Mouse (Mus musculus) thymus, postnatal 25 days (tissue): ENCODE data around the gene Hexim2.
A peak's percentile ranks its signal among the peaks of the same experiment; 100 is the strongest.

Experiments used
- DNase-seq: peaks from one replicate; pipeline ENCODE4 v3.0.0; 2022

The Hexim2 gene

DNA sequence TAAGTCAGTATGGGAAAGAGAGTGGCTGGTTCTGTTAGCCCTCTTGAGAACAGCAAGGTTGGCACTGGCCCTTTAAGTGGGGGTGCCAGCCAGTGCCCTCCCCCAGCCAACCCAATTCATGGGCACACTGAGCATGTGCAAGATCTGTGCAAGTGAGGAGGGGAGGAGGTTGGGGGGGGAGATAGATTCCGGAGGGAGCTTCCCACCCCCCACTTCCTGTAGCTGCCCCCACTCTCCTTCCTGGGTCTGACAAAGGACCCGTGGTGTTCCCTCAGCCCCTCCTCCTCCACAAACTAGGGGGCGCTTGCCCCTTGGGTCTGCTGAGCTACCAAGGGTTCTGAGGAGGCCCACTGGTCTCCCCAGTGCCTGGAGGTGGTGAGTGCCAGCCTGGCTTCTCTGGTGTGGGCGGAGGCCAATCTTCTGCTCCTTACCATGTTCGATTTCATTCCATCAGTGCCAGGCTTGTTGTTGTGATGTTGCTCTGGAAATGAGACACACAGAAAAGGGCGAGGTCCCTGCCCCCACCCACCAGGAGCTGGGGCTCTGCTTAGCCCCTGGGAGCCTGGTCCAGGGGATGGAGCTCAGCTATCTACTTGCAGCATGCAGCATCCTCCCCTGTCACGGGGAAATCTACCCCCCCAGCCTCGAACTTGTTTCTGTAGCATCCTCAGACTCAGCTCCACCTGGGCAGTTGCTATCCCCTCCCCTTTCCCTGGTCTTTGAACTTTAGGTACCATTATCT lies 10.4 kb downstream of the Hexim2 start:
- peak; percentile 85 for DNase-seq

DNA sequence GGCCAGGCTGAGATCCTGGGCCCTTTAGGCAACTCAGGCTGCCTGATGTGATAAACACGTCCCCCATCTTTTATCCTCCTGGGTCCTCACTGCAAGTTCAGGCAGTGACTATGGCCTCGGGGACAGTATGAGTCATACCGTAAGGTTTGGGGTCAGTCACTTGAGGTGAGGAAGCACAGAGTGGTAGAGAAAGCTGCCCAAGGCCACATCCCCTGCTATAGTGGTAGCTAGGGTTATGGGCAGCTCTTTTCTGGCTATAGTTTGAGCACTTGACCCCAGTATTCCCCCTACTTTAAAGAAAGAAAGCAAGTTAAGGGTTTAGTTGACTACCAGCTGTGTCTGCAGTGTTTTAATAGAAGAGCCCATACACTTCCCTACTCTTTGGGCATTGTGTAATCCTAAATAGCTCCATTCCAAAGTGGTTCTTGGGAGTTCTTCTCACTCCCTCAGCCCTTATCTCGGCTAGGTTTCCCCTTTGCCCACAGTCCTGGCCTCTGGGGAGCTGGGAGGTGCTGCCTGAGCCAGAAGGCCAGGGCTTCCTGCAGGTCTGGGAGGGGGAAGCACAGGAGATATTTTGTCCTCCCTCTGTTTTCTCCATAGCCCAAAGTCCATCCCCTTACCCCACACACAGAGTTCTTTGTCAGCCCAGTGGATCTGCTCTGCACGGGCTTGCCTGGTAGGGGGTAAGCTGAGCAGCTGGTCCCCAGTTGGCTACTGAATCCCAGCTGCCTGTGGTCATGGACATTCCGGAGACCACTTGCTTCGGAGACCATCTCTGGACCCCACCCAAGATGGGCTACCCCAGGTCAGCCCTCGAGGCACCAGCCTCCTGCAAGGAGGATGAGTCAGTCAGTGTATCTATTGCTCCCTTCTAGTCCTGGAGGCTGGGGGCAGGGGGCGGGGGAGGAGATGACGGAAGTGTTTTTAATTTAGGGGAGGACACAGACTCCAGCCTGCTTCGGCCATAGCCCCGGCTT lies 12.4 kb downstream of the Hexim2 start:
- DNase-seq: no peak

- DNase-seq: no peak
These were observed 14.2 kb downstream of the Hexim2 start for GRCm38 (mm10) chr11:103146386-103146785.

DNA sequence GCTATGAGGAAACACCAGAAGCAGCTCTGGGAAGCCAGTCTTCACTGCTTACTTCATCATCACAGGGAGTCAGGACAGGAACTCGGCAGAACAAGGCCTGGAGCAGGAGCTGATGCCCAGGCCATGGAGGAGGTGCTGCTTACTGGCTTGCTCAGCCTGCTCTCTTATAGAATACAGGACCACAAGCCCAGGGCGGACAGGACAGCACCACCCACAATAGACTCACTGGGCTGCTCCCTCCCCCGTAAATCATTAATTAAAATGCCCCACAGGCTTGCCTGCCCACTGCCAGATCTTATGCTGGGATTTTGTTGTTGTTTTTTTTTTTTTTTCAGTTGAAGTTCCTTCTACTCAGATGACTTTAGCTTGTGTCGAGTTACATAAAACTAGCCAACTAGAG lies 15.5 kb downstream of the Hexim2 start:
- DNase-seq: no peak

GRCm38 (mm10) chr11:103149771-103150170 lies 17.5 kb downstream of the Hexim2 start:
- DNase-seq: no peak

- DNase-seq: peak; percentile 94
These were observed 26.6 kb downstream of the Hexim2 start for GRCm38 (mm10) chr11:103158621-103159478.

GRCm38 (mm10) chr11:103160738-103161137 lies 28.5 kb downstream of the Hexim2 start:
- no peak for DNase-seq

DNA sequence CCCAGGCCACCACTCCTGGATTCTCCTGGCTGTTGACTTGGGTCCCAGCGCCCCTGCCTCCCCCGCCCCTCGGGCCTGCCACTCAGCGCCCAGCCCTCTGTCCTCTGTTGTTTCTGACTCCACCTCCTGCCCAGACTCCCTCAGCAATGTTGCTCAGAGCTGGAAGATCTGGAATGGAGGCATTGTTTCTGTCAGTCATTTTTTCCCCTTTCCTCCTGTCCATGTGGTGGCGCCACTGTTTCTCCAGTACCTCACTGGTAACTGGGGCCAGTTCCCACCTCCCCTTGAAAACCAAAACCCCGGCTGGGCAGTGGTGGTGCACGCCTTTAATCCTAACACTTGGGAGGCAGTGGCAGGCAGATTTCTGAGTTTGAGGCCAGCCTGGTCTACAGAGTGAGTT lies 29.2 kb downstream of the Hexim2 start:
- peak; percentile 30 for DNase-seq

GRCm38 (mm10) chr11:103162132-103162531 lies 29.9 kb downstream of the Hexim2 start:
- DNase-seq: peak; percentile 42

DNA sequence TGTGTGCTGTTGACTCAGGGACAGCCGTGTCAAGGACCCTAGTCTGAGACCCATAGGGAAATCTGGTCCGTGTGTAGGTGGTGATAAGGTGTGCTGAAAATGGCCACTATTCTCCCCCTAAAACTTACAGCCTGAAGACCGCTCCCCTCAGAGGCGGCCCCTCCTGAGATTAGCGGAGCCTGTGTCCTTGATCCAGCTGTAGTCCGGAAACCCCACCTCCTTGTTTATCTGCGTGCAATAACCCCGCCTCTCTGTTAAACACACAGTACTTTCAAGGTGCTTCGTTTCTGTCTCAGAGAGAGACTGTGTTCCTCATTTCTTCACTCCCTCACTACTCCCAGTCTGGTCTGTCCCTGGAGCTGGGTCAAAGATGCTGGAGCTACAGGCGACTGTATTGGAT lies 32.2 kb downstream of the Hexim2 start:
- DNase-seq: peak; percentile 49

DNA sequence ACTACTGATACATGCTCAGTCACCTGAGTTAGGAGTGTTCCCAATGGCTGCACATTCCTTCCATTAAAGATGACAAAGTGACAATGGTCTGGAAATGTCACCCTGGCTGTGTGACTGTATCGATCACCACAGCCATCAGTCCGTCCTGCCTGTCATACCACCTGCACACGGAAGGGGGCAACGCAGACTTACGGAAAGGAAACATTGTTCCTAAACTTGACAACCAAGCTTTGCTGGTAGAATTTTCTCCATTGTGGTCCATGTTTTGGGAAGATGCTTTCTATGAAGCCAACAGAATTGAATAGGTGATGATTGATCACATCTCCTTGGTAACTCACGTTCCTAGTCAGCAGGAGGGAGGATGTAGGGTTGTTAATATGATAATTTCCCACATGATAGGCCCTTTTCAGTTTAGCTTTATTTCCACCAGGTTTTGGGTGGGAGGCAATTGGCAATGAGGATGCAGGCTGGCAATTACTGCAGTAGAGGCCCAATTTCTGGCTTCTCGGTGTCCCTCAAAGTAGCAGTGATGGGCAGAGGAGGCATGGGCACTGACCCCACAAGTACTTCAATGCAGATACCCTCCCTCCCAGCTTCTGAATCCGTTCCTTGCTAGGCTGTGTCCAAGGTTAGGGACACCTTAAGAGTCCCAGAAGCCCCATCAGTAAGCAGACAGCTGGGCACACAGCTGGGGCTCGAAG lies 36.6 kb downstream of the Hexim2 start:
- DNase-seq: peak; percentile 85

- no peak for DNase-seq
These were observed 37.4 kb downstream of the Hexim2 start for GRCm38 (mm10) chr11:103169664-103170063.

DNA sequence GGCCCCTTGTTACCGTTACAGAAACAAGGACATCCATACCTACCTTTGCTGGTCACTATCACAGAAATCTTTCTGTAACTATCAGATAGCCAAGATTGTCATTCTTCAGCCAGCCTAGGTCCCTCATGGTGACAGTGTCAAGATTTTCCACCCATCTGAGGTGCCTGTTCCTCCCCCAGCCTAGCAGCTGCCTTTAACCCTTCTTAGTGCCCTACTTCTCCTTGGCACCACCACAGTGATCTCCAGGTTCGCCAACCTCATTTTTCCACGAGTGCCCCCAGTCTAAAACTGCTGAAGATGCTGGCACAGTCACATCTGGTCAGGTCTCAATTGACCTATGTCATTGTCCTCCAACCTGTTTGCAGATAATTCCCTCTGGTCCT lies 37.9 kb downstream of the Hexim2 start:
- no peak for DNase-seq

GRCm38 (mm10) chr11:103170494-103171285 lies 38.5 kb downstream of the Hexim2 start, which contains the start of gene Fmnl1:
Gene Fmnl1, plus strand, starts transcription at chr11:103171107.
- DNase-seq: peak; percentile 89

- DNase-seq: peak; percentile 59
These were observed 39.0 kb downstream of the Hexim2 start for GRCm38 (mm10) chr11:103171286-103171620.

DNA sequence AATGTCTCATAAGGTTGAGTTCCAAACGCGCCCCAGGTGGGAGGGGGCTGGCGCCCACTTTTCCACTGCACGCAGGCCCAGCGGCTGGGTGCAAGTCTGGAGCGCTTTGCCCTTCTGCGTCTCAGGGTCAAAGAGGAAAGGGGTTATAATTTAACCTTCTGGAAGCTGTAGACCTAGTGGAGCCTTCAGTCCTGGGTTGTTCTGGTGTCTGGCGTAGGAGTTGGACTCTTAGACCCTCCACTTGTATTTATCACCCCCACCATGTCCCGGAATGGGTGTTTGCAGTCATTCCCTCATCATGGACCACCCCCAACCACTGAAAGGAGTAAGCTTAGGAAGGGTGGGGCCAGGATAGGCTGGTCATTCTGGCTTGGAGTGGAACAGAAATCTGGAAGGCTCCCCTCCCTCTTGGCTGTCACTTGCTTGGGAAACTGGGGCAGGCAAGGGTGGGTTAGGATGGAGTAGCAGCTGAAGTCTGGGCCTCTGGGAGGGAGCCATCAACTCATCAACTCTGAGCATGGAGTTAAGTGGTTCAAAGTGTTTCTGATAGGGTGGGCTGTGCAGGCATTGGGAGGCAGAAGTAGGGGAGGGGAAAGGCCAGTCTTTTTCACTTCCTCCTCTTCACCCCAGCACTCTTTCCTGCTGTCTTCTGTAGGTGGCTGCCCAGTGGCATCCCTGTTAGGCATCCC lies 39.6 kb downstream of the Hexim2 start:
- DNase-seq: peak; percentile 56

- DNase-seq: peak; percentile 48
These were observed 40.3 kb downstream of the Hexim2 start for GRCm38 (mm10) chr11:103172392-103173040.

GRCm38 (mm10) chr11:103173041-103173770 lies 41.0 kb downstream of the Hexim2 start:
- DNase-seq: peak; percentile 29

- peak; percentile 62 for DNase-seq
These were observed 41.6 kb downstream of the Hexim2 start for GRCm38 (mm10) chr11:103173771-103174344.
